Mouse (Mus musculus): Measurements from ENCODE around the gene Msh5.
"Not testable (repeated sequence)": the region's sequence is repeated elsewhere in the genome, so short reads cannot be mapped to it uniquely, and the experiment has no call there.

Gene Msh5

DNA sequence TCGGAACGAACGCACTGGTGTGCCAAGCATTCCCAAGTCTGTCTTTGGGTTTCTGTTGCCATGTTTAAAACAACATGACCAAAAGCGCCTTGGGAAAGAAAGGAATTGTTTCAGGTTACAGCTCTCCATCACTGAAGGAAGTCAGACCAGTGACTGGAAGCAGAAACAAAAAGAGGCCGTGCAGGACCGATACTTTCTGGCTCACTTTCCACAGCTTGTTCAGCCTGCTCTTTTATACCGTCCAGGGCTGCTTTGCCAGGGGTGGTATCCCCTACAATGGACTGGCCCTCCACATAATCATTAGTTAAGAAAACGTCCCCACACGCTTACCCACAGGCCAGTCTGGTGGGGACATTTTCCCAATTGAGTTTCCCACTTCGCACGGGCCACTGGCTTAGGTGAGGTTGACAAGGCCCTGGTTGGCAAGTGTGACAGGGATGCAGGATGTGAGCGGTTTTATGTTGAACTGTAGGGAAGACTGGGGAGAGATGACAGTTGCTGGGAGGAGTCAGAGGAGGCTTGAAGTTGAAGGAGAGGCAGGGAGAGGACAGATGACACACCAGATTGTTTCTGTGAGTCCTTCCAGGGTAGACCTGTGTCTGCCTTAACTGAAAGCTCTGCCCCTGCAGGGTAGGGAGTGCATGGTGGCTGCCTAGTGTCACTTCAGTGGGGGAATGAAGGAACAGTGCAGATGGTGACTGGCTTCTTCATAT is 44.2 kb downstream of the Msh5 start:
- DNase-seq (ENCODE audit: low spot score in 2 of 2): no peak

DNA sequence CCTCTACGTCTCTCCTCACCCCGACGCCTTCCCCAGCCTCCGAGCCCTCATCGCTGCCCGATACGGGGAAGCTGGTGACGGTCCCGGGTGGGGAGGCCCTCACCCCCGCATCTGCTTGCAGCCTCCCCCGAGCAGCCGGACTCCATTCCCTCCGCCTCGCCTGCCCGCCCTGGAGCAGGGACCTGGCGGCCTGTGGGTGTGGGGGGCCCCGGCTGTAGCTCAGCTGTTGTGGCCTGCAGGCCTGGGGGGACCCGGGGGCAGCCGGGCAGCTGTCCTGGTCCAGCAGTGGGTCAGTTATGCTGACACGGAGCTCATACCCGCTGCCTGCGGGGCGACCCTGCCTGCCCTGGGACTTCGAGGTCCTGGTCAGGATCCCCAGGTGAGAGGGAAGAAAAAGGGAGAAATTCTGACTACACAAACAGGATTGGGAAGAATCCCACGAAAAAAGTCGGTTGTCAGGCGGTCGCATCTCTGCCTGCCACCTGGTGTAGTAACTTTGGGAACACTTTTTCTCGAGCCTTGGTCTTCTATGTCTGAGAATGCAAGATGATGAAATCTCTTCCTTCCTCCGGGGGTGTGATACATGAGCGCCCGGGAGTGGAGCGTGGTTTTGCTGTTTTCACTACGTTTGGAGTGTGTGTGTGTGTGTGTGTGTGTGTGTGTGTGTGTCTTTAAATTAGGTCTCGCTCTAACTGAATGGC is 44.9 kb downstream of the Msh5 start:
- no peak for DNase-seq (ENCODE audit: low spot score in 2 of 2)

DNA sequence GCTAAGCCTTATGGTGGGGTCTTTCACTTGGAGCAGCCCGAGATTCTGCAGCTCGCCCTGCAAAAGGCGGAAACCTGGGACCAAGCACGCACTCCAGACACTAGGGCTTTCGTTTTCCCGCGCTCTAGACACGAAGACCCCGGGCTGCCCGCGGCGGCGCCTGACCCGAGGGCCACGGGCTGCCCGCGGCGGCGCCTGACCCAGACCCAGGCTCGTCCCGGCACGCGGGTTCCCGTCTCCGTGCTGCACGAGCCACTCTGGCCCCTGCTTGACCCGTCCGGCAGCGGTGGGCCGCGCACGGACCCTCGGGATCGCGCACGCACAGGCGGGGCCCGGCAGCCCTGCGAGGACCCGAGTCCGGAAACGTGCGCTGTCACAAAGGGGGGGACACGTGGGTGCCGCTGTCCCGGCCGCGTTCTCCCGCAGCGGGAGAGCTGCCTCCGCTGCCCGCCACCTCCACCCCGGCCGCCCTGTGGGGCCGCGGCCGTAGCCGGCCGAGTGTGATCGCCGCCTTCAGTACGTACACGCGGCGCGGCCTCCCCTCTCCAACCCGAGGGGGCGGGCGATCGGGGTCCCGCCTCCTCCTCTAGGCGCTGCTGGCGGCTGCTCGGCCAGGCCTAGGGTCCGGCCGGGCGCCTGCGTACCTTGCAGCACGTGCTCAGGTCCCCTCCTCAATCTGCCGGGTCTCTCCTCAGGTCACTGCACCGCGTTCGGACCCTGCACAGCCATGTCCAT is 45.7 kb downstream of the Msh5 start, which contains the start of gene Vars:
Gene Vars, plus strand, starts transcription at position 271 of the 735 bp plus-strand sequence.
- DNase-seq (ENCODE audit: low spot score in 2 of 2): peak; percentile 72 to 85

DNA sequence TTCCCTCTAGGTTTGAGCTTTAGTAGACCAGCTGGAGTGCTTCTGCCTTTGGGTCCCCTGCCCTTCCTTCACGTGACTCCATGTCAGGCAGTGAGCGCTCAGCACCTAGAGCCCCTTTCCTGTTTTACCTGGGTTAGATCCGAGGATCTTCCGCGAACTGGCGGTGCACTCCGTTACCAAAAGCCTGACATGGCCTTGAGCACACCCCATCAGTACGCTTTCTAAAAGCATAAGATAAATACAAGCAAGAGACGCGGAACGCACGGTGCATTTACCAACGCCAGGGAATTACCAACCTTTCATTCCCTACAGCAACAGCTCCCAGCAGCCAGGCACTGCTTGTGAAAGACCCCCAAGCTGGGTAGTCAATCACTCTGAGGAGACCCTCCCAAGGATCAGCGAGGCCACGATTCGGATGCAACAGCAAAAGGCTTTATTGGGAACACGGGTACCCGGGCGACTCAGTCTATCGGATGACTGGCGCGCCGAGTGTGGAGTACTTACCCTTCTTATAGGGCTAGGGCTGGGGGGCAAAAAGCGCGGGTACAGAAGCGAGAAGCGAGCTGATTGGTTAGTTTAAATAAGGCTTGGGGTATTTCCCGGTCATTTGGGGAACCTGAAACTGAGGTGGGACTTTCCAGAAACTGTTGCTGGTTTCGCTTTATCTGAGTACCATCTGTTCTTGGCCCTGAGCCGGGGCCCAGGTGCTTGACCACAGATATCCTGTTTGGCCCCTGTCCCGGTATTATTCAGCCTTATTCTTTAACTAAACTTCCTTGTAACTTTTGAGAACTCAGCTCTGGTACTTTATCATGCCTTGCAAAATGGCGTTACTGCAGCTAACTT is 46.5 kb downstream of the Msh5 start:
- not testable (repeated sequence) for DNase-seq (ENCODE audit: low spot score in 2 of 2)

DNA sequence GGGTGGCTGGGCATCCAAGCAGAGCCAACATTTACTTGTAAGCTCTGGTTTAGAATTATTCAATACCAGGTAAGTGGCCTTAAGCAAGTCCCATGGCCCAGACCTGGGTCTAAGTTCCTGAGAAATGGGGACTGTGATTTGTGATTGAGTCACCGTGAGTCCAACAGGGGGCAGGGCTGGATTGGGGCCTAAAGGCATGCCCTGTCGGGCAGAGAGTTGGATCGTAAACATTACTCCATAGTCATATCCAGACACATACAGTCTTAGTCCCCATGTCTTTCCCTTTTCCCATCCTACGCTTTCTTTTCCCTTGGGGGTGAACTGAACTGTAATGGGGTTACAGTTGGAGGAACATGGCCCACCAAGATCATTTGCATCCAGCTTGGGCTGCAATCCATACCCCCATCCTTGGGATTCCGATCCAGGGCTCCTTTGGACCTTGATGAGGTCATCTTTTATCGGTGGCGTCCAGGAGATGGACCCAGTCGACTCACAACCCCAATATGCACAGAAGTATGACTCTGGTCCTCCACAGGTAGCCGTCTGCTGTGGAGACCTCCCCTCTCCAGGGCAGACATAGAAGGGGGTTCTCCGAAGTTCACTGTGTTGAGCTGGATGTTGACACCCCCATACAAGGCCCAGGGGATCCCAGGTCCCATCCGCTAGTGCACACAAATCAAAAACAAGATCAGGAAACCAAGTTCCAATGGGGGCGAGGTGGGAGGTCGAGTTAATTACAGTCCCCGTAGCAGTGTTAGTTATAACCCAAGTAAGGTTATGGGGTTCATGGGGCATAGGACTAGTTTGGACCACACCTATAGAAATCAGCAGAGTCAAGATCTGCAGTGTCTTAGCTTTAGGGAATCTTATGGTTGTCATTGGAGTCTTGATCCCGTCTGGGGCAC is 47.8 kb downstream of the Msh5 start:
- DNase-seq (ENCODE audit: low spot score in 2 of 2): no peak

GRCm38 (mm10) chr17:34997142-34997483 is 49.4 kb downstream of the Msh5 start:
- DNase-seq (ENCODE audit: low spot score in 2 of 2): no peak

DNA sequence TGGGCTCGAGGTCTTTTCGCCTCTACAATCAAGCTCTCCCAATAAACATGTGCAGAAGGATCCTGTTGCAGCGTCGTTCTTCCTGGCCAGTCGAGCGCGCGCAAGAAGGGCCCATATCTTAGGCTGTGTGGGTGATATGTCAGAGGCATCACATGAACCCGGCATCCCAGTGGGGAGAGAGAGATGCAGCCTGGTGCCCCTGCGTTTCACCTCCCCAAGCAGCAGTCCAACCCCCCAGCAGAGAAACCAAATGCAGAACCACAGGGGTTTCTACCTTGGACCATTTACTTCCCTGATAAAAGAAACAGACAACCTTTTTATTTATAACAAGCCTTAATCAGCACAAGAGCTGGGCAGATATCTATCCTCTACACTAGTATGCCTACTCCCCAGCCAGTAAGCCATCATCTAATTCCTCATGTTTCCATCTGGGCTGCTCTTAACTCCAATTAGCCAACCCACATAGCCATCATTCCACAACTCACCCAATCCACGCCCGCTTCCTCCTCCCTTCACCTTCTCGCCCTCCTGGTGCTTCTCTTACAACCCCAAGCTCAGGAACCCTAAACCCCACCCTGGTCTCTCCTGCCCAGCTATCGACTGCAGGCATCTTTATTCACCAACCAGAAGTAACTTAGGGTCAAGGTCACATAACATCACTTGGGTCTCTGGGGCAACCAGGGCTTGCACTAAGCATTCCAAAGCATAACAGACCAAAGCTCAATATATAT is 50.0 kb downstream of the Msh5 start:
- no peak for DNase-seq (ENCODE audit: low spot score in 2 of 2)

DNA sequence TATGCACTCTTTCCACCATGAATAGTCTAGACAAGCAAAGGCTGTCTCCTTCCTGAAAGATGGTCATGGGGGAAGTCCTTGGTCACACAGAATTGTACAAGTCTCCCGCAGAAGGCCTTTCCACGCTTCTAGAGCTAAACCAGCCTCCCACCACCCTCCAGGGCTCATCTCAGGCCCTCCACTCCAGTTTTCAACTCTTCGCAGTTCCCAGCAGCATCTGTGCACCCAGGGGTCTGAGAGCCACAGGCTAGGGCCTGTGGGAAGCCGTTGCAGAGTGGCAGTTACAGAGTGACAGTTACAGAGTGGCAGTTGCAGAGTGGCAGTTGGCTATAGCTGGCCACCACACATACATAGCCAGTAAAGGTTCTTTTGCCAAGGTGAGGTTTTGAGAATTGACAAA is 50.6 kb downstream of the Msh5 start:
- not testable (repeated sequence) for DNase-seq (ENCODE audit: low spot score in 2 of 2)

DNA sequence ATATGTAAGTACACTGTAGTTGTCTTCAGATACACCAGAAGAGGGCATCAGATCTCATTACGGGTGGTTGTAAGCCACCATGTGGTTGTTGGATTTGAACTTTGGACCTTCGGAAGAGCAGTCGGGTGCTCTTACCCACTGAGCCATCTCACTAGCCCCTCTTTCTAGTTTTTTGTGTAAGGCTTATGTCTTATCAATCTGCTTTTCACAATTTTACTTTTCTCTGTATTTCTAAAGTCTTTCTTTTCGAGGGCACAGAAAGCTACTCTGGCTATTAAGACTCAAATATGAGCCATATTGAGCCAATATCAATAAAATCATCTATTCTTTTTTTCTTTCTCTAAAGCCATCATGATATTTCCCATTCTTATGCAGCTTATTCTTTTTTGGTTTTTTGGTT is 51.4 kb downstream of the Msh5 start:
- not testable (repeated sequence) for DNase-seq (ENCODE audit: low spot score in 2 of 2)

GRCm38 (mm10) chr17:34994751-34995150 is 51.8 kb downstream of the Msh5 start:
- DNase-seq (ENCODE audit: low spot score in 2 of 2): no peak

DNA sequence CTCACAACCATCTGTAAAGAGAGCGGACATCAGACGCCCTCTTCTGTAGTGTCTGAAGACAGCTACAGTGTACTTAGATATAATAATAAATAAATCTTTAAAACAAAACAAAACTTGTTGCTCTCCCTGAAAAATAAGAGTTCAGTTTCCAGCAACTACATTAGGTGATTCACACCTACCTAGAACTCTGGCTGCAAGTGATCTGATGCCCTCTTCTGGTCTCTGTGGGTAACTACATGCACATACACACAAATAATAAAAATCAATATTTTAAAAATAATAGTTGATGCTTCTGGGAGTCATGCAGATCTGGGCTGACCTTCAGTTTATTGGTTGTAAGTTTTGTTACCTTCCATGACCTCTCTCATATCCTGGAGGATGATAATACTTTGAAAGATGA is 62.3 kb downstream of the Msh5 start:
- DNase-seq (ENCODE audit: low spot score in 2 of 2): no peak

DNA sequence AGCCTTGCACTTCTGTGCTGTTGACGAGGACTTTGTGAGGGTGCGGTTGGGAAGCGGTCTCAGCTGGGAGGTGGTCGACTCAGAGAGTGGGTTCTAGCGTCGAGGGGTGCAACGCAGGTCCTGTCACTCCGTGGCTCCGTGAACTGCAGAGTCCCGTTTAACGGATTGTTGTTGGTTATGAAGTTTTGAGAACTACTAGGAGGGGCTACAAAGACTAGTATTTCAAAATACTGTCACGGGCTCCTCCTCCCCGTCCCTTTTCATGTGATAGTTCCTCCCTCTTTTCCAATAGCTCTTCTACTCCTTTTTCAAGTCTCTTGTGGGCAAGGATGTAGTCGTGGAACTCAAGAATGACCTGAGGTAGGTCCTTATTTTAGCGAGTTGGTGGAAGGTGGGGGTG is 64.2 kb downstream of the Msh5 start:
- DNase-seq (ENCODE audit: low spot score in 2 of 2): no peak

DNA sequence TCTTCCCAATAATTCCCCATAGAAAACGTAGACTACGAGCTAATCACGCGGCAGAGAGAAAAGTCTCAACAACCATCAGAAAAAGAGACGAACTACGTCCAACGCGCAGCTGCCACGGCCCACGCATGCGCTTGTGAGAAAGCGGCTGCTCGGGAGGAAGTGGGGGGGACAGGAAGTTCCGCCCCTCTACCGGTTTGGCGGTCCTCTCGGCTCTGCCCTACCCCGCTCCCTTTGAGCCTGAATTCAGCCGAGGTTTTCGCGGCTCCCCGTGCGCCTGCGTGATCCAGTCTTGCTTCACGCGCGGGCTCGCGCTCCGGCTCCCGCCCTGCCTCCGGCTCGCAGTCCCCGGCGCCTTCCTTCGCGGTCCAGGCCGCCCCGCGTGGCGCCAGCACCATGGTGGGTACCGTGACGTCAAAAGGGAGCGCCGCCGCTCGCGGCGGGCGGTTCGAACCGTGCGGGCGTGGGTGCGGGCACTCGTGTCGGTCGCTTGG is 64.8 kb downstream of the Msh5 start, which contains the start of gene Lsm2:
Gene Lsm2, plus strand, starts transcription at position 173 of the 491 bp plus-strand sequence.
- DNase-seq (ENCODE audit: low spot score in 2 of 2): peak; percentile 58 to 81

- no peak for DNase-seq (ENCODE audit: low spot score in 2 of 2)
Measured at GRCm38 (mm10) chr17:34980655-34981054, 65.9 kb downstream of the Msh5 start.

GRCm38 (mm10) chr17:34979631-34980030 is 66.9 kb downstream of the Msh5 start:
- no peak for DNase-seq (ENCODE audit: low spot score in 2 of 2)

Measured in cerebellum, postnatal 4 days (tissue).